Mouse (Mus musculus) T-helper 2 cell (primary cell): ENCODE data around the gene Tnfrsf11a.

Experiments used
- in situ Hi-C: fragments of 300-600 bp; cut with MboI, MseI; formaldehyde crosslinking; loops from one replicate; pipeline ENCODE4 v1.15.1; 2025; ENCODE audit warnings: high pct_unique_total_duplicates

The Tnfrsf11a gene

GRCm38 (mm10) chr1:105780457-105781364, at the start of gene Tnfrsf11a:
Gene Tnfrsf11a (plus strand): TSS chr1:105780718.
- in situ Hi-C loops, result no loop called here

DNA sequence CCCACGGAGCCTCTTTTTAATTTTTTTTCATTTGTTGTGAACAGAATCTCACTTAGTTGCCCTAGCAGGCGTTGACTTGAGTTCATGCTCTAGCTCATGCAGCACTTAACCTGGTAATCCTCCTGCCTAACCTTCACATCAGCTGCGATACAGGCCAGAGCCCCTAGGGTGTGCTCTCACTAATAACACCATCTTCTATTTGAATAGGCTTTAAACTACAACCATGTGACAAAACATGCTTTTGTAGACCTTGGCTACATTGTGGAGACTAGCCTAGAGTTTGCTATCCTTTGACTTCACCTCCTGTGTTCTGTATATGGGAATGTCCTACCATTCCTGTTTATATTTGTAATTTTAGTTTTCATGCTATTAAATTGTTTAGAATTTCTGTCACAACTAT, 45.2 kb upstream of the Tnfrsf11a start:
- in situ Hi-C loops, result no loop called here

- in situ Hi-C loops, result no loop called here
Measured at GRCm38 (mm10) chr1:105738334-105738733, 42.2 kb upstream of the Tnfrsf11a start.

DNA sequence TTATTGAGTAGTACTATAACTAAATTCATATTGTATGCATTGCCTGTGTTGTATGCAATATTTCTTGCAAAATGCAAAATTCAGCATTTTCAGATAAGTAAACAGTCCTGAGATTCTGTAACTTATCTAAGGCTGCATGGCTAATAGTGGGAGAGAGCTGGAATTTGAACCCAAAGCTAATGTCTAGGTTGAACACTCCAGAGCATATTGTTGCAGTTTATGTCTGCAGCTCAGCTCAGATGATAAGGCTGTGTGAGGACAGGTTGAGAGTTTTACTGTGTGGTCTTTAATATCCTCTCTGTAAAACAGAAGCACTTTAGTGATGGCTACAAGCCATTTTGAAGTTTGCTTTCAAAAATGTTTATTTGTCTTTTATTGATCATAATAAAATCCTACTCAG, 41.0 kb upstream of the Tnfrsf11a start:
- in situ Hi-C loops, result no loop called here

DNA sequence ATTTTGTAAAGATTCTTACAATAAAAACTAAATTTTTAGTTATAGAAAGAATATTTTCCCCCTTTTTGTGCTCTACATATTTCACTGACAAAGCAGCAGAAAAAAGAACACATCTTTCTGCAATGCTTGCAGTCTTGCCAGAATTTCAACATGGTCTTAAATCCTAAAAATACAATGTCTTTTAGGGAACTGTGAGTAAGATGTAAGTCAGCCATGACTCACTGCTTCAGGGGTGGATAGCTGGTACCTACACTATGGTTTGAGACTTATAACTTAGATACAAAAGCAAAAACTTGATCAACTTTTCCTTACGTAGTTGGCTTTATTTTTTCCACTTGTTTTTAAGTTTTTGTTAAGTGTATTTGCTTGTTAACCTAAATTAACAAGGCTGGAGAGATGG, 38.0 kb upstream of the Tnfrsf11a start:
- in situ Hi-C loops, result no loop called here

- in situ Hi-C loops, result no loop called here
Measured at GRCm38 (mm10) chr1:105746444-105746843, 34.1 kb upstream of the Tnfrsf11a start.

DNA sequence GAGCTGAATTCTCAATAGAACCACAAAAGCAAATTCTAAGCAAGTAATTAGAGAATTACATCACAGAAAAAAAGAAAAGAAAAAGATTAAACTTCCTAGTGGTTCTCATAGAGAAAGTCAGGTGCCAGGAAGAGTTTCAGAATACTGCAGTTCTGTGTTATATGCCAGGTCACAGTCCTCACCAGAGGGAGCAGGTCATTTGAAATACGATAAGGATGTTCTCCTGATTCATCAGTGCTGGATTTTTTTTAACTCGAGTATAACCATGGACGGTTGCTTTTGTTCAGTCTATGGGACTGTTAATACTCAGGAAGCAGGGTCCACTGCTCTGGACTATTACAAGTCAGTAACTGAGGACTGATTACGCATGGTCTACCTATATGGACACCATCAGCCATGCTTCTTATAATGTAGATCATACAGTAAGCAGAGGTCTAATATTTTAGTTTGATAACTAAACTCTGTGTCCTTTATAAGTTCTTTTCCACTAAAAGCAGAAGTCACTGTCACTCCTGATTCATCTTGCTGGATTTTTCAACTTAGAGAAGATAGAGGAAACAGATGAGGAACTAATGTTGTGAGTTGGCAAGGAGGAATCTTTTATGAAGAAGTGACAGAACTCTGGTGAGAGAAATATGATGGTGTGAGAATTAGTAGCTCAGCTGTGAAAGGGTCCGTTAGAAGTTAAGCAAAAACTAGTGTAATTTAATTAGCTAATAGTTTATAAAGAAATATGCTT, 33.5 kb upstream of the Tnfrsf11a start:
- in situ Hi-C loops, result no loop called here

- in situ Hi-C loops, result no loop called here
Measured at GRCm38 (mm10) chr1:105748091-105748799, 32.3 kb upstream of the Tnfrsf11a start.

DNA sequence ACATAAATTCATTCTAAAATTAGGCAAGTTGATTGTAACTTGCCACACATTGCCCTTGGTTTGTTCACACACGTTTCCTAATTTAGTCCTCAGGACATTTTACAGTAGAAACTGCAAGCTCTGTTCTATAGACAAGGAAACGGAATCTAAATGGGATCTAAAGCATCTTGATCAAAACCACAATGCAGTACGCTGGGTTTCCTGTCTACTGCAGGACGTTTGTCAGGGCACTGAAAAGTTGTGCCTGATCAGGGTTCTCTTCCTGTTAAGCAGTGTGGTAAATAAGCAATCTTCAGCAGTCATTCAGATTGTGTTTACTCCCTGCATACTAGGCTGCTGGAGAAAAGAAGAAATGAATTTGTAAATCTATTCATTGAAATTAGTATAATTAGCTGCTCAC, 28.3 kb upstream of the Tnfrsf11a start:
- in situ Hi-C loops, result loop anchor here (25.0 kb wide), 1 partner anchor 635 kb away; no protein-coding TSS in a partner anchor

DNA sequence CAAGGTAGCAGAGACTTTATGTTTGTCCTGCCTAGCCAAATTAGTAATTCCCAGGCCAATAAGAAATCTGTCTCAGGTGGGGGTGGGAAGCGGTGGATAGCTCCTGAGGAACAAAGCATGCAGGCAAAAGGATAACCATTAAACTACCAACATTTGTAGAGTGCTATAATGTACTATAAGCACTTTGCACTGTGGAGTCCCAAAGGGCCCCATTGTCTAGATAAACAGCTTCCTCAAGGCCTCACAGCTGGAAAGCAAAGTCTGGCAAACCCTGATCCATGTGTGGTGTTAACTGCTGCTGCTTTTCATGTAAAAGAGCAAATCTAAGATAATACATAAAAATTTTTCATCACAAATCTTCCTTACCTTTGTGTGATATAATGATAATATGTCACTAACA, 27.6 kb upstream of the Tnfrsf11a start:
- in situ Hi-C loops, result loop anchor here (25.0 kb wide), 1 partner anchor 634 kb away; no protein-coding TSS in a partner anchor

GRCm38 (mm10) chr1:105758798-105759197, 21.7 kb upstream of the Tnfrsf11a start:
- in situ Hi-C loops, result loop anchor here (25.0 kb wide), 1 partner anchor 629 kb away; no protein-coding TSS in a partner anchor

GRCm38 (mm10) chr1:105759422-105760165, 20.9 kb upstream of the Tnfrsf11a start:
- in situ Hi-C loops, result loop anchor here (25.0 kb wide), 1 partner anchor 628 kb away; no protein-coding TSS in a partner anchor

DNA sequence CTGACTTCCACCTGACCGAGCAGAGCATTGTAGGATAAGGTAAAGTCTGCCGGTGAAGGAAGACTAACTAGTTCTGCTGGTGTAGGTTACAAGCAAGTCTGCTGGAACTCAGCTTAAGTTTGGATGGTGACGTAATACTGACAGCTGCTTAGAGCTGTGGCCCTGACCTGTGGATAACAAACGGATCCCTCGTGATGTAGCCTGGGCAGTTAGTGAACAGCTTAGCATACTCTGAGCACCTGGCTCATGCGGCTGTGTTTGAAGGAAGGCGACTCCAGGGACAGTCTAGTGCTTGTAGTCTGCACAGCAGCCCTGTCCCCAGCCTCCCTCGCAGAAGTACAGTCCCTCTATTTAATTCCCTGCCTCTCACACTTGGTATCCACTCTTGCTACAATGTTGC, 14.9 kb upstream of the Tnfrsf11a start:
- in situ Hi-C loops, result loop anchor here (25.0 kb wide), 1 partner anchor 622 kb away; no protein-coding TSS in a partner anchor

GRCm38 (mm10) chr1:105766099-105766498, 14.4 kb upstream of the Tnfrsf11a start:
- in situ Hi-C loops, result loop anchor here (25.0 kb wide), 1 partner anchor 621 kb away; no protein-coding TSS in a partner anchor

- in situ Hi-C loops, result loop anchor here (25.0 kb wide), 1 partner anchor 619 kb away; no protein-coding TSS in a partner anchor
Measured at GRCm38 (mm10) chr1:105768397-105768796, 12.1 kb upstream of the Tnfrsf11a start.

DNA sequence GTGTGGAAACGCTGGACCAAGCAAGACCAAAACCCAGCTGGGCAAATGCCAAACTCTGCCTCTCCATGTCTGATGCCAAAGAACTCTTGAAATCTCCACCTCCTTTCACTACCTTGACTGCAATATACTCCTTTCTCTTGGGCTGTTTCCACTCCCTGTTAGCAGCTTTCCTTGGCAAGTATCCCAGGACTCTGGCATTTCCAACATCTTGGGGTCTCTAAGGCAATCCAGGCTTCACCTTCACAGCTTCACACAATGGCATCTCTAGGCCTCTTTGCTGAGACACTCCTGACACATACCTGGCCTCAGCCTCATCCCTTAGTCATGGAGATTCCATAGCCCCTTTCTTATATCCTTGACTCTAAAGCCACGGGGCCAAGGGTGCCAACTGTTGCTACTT, 9.8 kb upstream of the Tnfrsf11a start:
- in situ Hi-C loops, result loop anchor here (25.0 kb wide), 1 partner anchor 617 kb away; no protein-coding TSS in a partner anchor

DNA sequence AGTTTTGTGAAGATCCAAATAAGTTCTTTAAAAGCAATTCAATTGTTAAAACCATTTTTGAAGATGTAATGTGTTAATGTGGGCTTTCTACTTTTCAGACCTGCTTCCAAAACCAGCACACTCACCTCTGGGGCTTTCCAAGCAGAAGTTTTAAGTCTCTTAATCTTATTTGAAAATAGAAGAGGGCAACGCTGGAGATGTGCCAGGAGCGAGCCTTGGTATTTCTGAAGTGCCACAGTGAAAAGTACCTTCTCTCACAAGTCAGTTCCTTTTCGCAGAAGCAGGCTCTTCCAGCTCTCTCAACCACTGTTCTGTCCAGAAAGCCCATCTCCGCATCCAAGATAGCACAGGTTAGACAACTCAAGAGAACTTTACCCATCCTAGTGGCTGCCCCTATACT, 4.1 kb upstream of the Tnfrsf11a start:
- in situ Hi-C loops, result no loop called here

GRCm38 (mm10) chr1:105780079-105780456, 450 bp upstream of the Tnfrsf11a start:
- in situ Hi-C loops, result no loop called here

DNA sequence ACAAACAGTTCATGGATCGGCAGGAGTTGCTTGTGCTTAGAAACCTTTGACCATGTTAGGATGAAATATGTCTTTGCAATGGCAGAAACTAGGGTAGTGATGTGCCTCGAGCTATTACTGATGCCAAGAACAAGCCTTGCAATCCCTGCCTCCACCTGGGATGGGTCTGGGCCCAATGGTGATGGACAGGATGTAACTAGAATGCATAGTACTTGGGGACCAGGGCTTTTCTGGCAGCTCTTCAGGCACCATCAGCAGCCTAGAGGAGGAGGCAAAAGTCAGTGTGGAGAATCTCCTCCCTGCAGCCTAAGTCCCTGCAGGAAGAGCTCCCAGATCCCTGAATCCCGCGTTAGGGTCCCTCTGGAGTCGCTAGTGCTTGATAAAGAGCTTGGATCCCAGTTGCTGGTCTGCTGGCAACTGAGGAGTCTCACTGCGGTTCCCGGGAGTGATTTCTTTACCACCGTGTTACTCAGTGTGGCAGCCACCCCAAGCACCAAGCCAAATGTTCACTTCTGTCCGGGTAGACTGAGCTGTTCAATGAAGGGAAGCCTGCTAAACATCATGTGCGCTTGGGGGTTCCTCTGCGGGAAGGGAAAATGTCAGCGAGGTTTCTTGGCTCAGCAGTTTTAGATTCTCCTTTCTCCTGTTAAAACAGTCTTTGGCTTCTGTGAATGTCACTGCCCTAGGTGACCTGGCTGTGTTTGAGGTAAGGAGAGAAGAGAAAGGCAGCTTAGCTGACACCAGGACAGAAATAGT, 1.1 kb downstream of the Tnfrsf11a start:
- in situ Hi-C loops, result no loop called here
